Mouse (Mus musculus) heart, postnatal 14 days (tissue): ENCODE results near the gene Rftn2. TPM values are rescaled to one million over a fixed set of nuclear protein-coding genes. Genes with fewer than 3 reads are reported as not detected.

Experiments used
- DNase-seq, 2 experiments: peaks; one replicate each; pipeline ENCODE4 v3.0.0; 2021 to 2022
- intact Hi-C: fragments of 180-260 bp; cut with DNase I; formaldehyde crosslinking; loops from one replicate; pipeline ENCODE4 v1.15.1; 2025
- long read RNA-seq, 2 experiments: library from polyadenylated mRNA; stranded (forward); transcript quantifications; one replicate each; pipeline ENCODE4 v2.0.0; 2021
- total RNA-seq, 2 experiments: library from RNA; stranded (reverse); gene quantifications; 2 replicates each; pipeline ENCODE4 v1.2.3; 2021

Gene Rftn2
- 10 to 100 TPM; 10.6 to 11.9 TPM for total RNA-seq
- long read RNA-seq, experiment 1, transcript Rftn2-201 (9 exons, 3,677 nt): major isoform, 5 of 8 reads
- long read RNA-seq, experiment 1, partial matches to known transcripts: 1 of 8 reads
- long read RNA-seq, experiment 1, other reads (novel, unspliced or antisense): 2 of 8 reads
- long read RNA-seq, experiment 2, transcript Rftn2-201 (9 exons, 3,677 nt): major isoform, 14 of 18 reads
- long read RNA-seq, experiment 2, partial matches to known transcripts: 0 of 18 reads
- long read RNA-seq, experiment 2, other reads (novel, unspliced or antisense): 4 of 18 reads

DNA sequence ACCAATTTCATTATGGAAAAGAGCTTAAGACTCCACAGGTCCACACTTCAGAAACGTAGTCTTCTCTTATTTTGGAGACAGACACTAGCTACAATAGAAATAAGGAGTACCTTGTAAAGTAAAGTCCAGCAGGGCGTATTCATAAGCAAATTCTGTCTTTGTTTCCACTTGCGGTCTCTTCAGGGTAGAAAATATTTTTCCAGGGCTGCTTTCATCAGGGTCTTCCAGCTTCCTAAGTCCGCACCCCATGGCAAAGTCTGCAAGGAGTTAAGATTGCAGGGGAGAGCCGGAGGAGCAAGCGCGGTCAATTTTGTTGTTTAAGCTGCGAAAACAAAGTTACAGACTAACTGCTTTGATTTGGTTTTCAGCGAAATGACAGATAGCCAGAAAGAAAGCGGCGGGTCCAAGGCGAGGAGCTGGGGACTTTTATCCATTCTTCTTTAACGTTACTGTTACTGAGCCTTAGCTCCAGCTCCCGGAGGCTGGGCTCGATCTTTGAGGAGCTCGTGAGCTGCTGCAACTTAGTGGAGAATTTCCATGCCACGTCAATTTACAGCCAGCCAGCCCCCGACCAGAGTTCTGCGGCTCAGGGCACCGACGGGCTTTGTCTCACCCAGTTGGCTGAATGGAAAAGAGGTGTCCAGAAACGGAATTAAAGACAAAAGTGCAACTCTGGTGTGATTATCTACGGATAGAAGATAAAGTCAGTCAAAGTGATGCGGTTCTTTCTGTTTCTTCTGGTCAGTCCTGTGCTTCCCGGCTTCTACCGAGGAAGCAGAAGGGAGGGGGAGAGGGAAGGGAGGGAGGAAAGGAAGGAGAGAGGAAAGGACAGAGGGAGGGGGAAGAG is at the start of gene Rftn2:
Gene Rftn2 (minus strand): TSS at position 772 of the 847 bp plus-strand sequence.
- DNase-seq: peak; percentile 41 to 42
- intact Hi-C loops: loop anchor here (5.0 to 10.0 kb wide), 3 partner anchors 34 to 1749 kb away; partner anchors contain the start of genes Hspd1, Hspe1 and Satb2

DNA sequence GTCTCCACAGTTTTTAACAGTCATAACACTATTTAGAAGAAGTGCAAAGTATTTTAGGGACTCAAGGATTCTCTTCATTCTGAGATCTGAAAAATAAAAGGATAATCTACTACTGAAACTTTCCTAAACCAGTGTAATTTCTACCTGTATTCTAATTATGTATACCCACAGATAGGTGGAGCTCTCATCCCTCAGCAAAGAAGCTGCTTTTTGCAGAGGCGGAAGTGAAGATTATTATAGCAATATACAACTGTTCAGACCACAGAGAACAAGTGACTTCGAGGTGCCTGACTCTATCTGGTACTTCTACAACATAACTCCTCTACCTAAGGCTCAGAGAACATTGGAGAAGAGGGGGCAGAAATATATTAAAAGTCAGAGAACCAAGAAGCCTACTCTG is 38.9 kb upstream of the Rftn2 start:
- no peak for DNase-seq
- intact Hi-C loops: no loop called here

DNA sequence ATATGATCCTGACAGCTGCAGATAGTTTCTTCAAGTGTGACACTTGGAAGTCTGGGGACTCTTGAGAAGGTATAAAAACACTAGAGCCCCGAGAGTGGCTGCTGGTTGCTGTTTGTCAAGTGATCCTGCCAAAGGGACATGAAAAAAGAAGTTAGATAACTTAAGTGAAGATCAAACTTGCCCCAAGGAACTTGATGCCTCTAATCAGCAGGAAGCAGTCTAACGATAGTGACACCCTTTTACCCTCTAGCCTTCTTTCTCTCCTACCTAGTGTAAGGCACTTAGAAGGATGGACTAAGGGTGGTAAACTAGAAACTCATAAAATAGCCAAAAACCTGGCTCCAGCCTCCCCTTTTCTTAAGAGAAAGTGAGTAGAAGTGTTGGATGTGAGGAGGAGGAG is 37.8 kb upstream of the Rftn2 start:
- intact Hi-C loops: no loop called here
- DNase-seq: no peak

DNA sequence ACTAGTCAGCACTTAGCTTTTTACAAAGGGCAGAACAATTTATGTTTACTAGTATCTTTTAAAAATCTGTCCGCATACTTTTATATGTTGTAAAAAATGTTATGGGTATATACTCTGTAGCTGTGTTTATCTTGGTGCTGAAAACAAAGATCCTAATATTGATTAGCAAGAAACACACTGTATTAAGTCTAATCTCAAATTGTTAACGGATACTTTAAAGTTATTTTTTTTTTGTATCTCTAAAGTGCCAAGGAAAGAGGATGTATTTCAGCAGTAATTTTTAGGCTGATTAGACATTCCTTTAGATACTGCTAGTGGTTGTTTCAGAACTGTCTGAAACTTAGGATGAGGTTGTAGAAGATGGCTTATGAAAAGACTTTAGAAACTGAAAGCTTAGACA is 19.8 kb upstream of the Rftn2 start:
- no peak for DNase-seq
- intact Hi-C loops: no loop called here

DNA sequence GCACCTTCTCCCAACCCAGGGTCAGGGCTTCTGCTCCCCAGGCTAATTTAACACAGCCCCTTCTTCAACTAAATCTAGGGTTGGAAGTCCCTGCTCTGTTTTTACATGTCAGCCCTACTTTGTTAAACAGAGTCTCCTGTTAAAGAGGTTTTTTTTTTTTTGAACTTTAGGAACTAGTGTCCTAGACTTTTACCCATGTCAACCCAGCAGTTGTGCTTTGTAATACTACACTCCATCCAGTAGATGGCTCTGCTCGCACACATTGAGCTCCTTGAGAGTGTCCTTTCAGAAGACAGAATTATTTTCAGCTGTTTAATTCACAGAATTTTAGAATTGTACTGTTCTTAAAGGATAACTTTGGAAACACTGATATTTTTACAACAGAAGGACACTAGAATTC is 12.7 kb upstream of the Rftn2 start:
- intact Hi-C loops: loop anchor here (1.0 to 10.0 kb wide), 4 partner anchors 123 to 636 kb away; partner anchors contain the start of gene Boll
- peak in 1 of 2 experiments; percentile 52 for DNase-seq

DNA sequence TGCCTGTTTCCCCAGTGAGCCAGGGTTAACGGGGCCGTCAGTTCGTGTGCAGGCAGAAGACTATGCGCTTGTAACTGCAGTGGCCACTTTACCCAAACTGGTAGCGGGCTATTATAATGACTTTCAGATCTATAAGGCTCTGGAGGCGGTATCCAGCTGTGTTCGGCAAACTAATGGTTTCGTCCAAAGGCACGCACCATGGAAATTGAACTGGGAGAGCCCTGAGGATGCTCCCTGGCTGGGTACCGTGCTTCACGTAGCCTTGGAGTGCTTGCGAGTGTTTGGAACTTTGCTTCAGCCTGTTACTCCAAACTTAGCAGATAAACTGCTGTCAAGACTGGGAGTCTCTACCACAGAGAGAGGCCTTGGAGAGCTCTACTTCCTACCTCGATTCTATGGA is 11.9 kb upstream of the Rftn2 start:
- intact Hi-C loops: loop anchor here (5.0 to 10.0 kb wide), 3 partner anchors 124 to 636 kb away; partner anchors contain the start of gene Boll

DNA sequence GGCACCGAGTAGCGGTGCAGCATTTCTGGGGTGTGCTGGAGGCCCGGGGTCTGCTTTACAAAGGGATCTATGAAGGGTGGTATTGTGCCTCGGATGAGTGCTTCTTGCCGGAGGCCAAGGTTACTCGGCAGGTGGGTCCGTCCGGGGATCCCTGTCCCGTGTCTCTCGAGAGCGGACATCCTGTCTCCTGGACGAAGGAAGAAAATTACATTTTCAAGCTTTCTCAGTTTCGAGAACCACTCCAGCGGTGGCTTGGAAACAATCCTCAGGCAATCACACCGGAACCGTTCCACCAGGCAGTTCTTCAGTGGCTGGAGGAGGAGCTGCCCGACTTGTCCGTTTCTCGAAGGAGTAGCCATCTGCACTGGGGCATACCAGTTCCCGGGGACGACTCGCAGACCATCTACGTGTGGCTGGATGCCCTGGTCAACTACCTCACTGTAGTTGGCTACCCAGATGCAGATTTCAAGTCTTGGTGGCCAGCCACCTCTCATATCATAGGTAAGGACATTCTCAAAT is 11.1 kb upstream of the Rftn2 start:
- intact Hi-C loops: loop anchor here (2.0 to 10.0 kb wide), 4 partner anchors 107 to 637 kb away; partner anchors contain the start of genes Boll and Mob4
- DNase-seq: no peak

More for the DNA sequence above, 11.9 kb upstream of the Rftn2 start:
- DNase-seq: no peak

DNA sequence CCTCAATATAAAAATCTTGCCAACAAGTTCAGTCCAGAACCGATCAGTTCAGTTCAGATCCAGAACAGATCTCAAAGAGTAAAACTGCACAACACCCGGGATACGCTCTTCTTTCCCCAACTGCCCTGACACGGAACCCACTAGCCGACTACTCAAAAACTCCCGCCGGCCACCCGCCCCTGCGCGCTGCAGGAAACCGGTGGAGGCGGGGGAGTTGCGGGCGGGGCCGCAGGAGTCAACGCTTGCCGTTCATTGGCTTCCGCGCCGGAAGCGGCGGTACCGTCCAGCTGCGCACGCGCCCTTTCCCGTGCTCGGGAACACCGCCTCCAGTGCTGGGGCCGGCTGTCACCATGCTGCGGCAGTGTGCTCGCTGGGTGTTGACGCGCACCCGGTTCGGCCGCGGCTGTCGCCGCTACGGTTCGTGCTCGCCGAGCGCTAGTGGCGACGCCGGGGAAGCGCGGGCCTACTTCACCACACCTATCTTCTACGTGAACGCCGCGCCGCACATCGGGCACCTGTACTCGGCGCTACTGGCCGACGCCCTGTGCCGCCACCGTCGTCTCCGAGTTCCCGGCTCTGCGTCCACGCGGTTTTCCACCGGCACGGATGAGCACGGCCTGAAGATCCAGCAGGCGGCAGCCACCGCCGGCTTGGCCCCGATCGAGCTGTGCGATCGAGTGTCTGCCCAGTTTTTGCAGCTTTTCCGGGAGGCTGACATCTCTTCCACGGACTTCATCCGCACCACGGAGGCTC is 10.5 kb upstream of the Rftn2 start, which contains the start of gene Mars2:
Gene Mars2 (plus strand): TSS at position 288 of the 753 bp plus-strand sequence.
- intact Hi-C loops: loop anchor here (2.0 to 10.0 kb wide), 4 partner anchors 106 to 638 kb away; partner anchors contain the start of genes Boll and Mob4
- DNase-seq: peak; percentile 97 to 98

DNA sequence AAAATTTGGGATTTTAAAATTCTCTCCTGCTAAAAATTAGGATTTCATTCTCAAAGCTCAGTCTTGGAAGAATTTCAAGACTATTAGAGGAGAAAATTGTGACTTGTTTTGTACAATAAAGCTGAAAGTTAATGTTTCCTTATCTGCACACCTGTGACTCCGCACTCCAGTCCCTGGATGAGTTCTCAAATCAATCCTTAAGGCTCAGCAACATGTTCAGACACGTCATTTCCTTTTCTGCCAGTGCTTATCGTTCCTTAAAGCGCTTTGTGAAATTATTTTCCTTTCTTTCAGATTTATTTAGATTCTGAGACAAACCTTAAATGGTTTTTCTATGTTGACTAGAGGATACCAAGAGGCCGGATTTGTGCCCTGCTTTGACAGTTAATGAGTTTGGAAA is 9.9 kb upstream of the Rftn2 start:
- intact Hi-C loops: loop anchor here (2.0 to 10.0 kb wide), 4 partner anchors 106 to 638 kb away; partner anchors contain the start of genes Boll and Mob4

DNA sequence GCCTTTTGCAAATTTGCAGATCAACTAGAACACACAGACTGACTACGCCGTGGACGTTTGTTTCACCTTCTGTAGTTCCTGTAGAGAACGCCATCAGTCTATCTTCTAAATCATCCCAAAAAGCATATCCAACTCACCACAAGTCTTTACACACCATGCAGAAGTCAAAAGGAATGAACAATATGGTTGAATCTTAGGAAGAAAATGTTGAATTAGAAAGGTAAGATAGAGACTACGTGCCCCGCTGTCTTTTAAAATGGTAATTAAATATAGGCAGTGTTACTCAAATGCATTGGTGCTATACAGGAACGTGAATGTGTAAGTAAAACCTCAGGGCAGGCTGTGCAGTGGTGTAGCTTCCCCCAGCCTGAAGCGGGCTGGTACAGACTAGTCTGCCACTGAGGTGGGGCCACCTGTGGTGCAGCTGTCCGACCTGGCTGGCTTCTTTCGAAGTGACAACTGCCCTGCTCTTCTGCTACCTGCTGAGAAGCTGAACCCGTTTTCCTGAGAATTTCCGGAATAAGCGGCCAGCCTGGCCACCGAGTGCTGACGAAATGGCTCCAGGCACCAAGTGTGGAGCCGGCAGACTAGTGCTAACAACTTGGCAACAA is 8.4 kb upstream of the Rftn2 start:
- DNase-seq: no peak
- intact Hi-C loops: loop anchor here (5.0 to 10.0 kb wide), 3 partner anchors 127 to 640 kb away; partner anchors contain the start of gene Boll

More for the DNA sequence above, 9.9 kb upstream of the Rftn2 start:
- no peak for DNase-seq

DNA sequence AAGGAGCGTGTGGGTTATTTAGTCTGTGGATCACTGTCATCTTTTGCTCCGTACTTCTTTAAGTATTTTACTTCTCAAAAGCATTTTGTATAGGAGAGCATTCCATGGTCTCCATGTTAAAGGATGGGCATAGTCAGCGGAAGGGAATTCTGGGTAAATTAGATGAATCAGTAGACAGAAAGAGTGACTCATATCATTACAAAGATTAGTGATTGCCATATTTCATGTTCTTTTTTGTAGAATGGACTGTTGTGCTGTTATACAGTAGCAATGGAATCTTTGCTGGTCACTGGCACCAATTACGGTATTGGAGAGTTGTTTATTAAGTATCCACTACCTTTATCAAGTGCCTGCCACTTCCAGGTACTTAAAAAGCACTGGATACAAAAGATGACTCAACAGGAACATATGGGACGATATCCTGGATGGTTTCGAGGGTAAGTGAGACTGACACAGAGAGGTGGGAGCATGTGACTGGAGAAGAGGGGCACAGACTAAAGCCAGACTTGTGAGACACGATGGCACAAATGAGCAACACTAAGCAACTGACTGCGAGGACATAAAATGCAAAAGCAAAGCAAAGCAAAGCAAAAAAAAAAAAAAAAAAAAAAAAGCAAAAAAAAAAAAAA is 1.8 kb upstream of the Rftn2 start:
- no peak for DNase-seq
- intact Hi-C loops: loop anchor here (5.0 to 10.0 kb wide), 3 partner anchors 36 to 1746 kb away; partner anchors contain the start of genes Hspd1, Hspe1 and Satb2

DNA sequence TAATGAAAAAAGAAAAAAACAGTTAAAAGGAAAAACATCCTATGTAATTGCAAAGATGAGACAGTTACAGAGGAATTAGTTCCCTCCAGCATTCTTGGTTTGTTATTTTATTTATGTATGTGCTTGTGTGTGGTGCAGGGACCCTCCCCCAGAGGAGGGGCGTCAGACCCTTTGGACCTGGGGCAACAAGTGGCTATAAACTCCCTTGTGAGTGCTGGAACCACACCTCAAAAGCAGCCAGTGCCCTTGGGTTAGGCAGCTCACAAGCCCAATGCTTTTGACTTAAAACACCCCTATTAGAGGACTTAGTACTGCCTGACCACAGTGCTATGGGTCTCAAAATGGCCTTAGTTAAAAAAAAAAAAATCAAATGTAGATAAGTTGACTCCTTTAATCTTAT is 794 bp upstream of the Rftn2 start:
- no peak for DNase-seq
- intact Hi-C loops: loop anchor here (5.0 to 10.0 kb wide), 3 partner anchors 35 to 1747 kb away; partner anchors contain the start of genes Hspd1, Hspe1 and Satb2

DNA sequence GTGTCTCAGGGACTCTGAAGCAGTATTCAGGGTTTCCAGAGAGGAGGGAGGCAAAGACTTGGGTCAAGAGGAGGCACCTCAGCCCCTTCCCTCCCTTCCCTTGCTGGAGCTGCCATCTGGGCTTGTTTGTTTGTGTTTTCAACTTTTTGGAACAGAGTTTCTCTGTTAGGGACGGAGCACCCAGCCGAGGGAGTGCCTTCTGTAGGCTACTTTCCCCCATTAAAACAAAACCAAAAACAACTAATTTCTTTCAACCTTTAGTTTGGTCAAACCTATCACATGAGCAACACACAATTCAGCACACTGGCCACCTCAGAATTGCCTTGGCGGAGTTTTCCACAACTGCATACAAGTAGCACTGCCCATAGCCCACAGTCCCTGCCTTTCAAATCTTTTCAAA is 1.2 kb downstream of the Rftn2 start:
- intact Hi-C loops: loop anchor here (5.0 to 10.0 kb wide), 3 partner anchors 33 to 1749 kb away; partner anchors contain the start of genes Hspd1, Hspe1 and Satb2
- no peak for DNase-seq

DNA sequence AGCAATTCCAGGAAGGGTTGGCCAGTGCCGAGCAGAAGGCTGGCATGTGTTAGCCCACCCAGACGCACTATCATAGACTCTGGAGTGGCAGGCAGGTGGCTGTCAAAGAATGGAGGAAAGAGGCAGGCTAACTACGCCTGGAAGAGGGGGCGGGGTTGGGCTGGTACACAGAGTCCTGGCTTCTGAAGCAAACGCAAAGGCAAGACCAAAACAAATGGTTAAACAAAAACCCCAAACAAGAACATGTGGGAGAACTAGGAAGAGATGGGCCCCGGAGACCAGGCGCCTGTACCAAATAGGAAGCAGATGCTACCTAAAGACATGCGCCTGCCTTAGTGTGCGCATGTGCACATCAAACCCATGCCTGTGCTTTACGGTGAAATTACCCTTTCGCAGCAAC is 2.5 kb downstream of the Rftn2 start:
- intact Hi-C loops: loop anchor here (10.0 kb wide), 1 partner anchor 1751 kb away; the partner anchor contains the start of gene Satb2
- DNase-seq: no peak

DNA sequence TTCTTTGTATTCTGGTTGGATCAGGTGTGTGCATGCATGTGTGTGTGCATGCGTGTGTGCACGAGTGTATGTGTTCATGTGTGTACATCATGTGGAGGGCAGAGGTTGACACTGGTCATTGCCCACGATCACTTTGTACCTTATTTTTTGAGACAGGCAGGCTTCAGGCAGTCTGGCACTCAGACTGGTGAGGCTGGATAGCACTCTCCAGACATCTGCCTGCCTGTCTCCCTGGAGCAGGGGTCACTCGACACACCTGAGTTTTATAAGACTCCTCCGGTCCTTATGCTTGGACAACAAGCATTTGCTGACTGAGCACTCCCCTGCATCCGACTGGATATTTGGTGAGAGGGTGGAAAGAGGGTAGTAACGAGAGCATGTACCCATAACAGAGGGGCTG is 3.6 kb downstream of the Rftn2 start:
- DNase-seq: no peak
- intact Hi-C loops: loop anchor here (10.0 kb wide), 1 partner anchor 1752 kb away; the partner anchor contains the start of gene Satb2

DNA sequence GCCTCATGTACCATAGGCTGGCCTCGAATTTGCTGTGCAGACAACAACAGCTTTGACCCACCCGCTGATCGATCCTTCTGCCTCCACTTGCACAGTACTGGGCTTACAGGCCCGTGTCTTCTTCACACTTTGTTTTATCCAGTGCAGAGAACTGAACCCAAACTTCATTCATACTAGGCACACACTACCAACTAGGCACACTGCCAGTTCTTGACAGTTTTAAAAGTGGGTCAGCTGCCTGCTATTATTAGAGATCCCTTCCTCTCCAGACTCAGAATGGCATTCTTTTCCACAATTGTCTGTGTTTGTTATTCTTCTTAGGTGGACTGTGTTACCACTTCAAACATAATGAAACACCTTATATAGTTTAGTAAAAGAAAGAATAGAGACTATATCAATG is 5.2 kb downstream of the Rftn2 start:
- peak; percentile 31 to 62 for DNase-seq

DNA sequence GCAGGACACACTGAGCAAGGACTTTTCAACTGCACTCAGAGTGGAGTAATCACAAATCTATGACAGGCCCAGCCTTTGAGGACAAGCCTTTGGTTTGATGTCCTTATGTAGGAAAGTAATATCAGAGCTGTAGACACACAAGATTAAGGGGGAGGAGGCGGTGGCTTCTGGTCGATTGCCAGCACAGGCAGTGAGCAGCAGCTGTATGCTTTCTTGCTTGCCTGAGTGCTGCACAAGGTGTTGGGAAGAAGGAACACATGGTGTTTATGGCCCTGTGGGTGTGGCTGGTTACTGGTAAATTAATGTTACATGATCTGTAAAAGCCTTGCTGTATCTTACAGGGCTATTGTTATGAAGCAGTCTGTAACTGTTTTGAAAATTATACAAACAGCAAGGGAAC is 9.4 kb downstream of the Rftn2 start:
- intact Hi-C loops: no loop called here
- peak; percentile 50 to 52 for DNase-seq

More for the DNA sequence above, 5.2 kb downstream of the Rftn2 start:
- intact Hi-C loops: loop anchor here (10.0 kb wide), 1 partner anchor 1753 kb away; the partner anchor contains the start of gene Satb2

DNA sequence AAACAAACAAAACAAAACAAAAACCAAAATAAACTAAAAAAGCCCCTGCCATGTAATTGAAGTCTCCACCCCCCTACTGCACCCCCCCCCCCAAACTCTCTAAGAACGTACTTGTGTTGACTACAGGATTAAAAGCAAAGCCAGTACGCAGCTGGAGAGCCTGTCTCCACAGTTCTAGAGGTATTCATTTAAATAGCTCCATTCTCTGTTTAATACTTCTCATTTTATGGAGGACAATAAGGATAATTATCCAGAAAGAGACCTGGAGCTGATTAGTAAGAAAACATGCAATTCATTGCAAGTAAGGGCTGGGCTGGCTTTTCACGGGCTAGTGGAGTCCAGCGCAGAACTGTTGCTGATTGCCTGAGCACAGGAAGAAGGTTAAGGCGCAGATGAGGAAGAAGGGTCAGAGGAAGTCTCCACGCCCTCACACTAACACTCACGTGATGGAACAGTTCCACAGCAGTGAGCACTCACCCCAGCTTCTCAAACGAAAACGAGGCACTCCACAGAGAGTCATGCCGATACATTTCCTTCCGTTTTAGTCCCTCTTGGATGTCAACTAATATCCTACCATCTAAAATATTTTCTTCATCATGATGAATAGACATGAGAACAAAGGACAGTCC is 11.3 kb downstream of the Rftn2 start:
- intact Hi-C loops: no loop called here
- peak; percentile 28 to 35 for DNase-seq
